Mouse (Mus musculus) testis, adult 2 months (tissue): ENCODE data around the gene Nos1.

Source experiments
- CTCF ChIP-seq: fragments of 200-500 bp; IDR thresholded peaks from 2 replicates; pipeline ENCODE4 v1.5.1; 2012; ENCODE audit warnings: low read depth, mild to moderate bottlenecking, inconsistent platforms, low read length, moderate library complexity; ENCODE audit not compliant: control insufficient read depth, insufficient read depth, insufficient replicate concordance
- POLR2A ChIP-seq: fragments of 200-500 bp; IDR thresholded peaks from 2 replicates; pipeline ENCODE4 v1.6.1; 2012; ENCODE audit warnings: low read depth, mild to moderate bottlenecking, inconsistent platforms, low read length, moderate library complexity; ENCODE audit not compliant: control insufficient read depth

GRCm38 (mm10) chr5:117939402-117939801 is 158.6 kb downstream of the Nos1 start:
- TF ChIP-seq CTCF: no peak
- TF ChIP-seq POLR2A: no peak
